Mouse (Mus musculus): ENCODE data around the gene Wnk2.
"Not testable (repeated sequence)": the region's sequence is repeated elsewhere in the genome, so short reads cannot be mapped to it uniquely, and the experiment has no call there.

Wnk2 gene

DNA sequence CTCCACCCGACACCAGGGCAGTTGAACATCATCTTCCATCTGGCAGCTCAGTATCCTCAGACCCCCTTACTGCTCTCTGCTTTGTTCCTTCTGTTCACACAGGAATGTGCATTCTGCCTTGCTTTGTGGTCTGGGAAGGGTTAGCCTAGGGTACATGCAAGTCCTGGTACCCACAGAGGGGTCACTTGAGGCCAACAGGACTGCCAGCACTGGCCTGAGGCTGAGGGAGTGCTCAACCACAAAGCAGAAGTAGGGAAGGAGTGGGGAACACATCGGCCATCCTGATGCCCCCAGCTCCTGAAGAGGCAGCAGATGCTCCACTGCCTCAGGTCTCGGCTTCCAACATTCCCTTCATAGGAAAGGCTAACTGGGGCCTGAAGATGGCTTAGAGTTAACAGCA lies 72.4 kb downstream of the Wnk2 start:
- no peaks in the 10 kb centered on the region for H3K36me3 ChIP-seq (ENCODE audit: insufficient read depth, low read length)
- no peaks in the 10 kb centered on the region; the same call in 1 of the 2 replicates for H3K27me3 ChIP-seq (ENCODE audit: insufficient read depth, low read length)
- H3K4me1 ChIP-seq (replicated peaks; ENCODE audit: low read depth, low read length) = peaks cover 6% of the 10 kb centered on the region
- H3K4me3 ChIP-seq (replicated peaks; ENCODE audit: low read length) = no peak overlapping the region
- H3K9me3 ChIP-seq (ENCODE audit: low read length) = no peaks in the 10 kb centered on the region
- TF ChIP-seq POU5F1 (IDR thresholded peaks at IDR 0.05; ENCODE audit: borderline replicate concordance, low read length) (no peak), NANOG (IDR thresholded peaks at IDR 0.05; ENCODE audit: borderline replicate concordance, low read length) (no peak), CTCF (conservative IDR thresholded peaks at IDR 0.05; ENCODE audit: low read length) (no peak)

DNA sequence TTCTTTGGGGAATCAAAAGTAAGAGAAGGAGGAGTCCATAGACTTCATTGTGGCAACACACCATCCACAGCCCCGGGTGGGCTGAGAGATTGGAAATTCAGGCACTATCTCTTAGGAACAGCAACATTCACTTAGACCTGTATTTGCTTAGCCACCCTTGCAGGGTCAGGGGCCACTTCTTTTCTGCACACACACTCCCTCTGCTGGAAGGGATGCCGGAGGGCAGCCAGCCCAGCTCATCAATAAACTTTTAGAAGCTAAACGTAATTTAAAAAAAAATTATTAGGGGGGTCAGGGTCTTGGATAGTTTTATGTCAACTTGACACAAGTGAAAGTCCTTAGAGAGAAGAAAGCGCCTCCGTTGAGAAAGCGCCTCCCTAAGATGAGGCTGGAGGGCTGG lies 74.5 kb downstream of the Wnk2 start:
- no peaks in the 10 kb centered on the region for H3K9me3 ChIP-seq (ENCODE audit: low read length)
- H3K4me1 ChIP-seq (replicated peaks; ENCODE audit: low read depth, low read length) = peaks cover 6% of the 10 kb centered on the region
- H3K27me3 ChIP-seq (ENCODE audit: insufficient read depth, low read length) = peaks cover 6% of the 10 kb centered on the region; the same call in 1 of the 2 replicates
- TF ChIP-seq CTCF (conservative IDR thresholded peaks at IDR 0.05; ENCODE audit: low read length) (no peak), POU5F1 (IDR thresholded peaks at IDR 0.05; ENCODE audit: borderline replicate concordance, low read length) (no peak), NANOG (IDR thresholded peaks at IDR 0.05; ENCODE audit: borderline replicate concordance, low read length) (no peak)
- no peaks in the 10 kb centered on the region for H3K36me3 ChIP-seq (ENCODE audit: insufficient read depth, low read length)
- no peak overlapping the region for H3K4me3 ChIP-seq (replicated peaks; ENCODE audit: low read length)

- Histone ChIP-seq H3K4me1 (replicated peaks; ENCODE audit: low read depth, low read length) (peaks cover 6% of the 10 kb centered on the region), H3K4me3 (replicated peaks; ENCODE audit: low read length) (no peak overlapping the region), H3K9me3 (ENCODE audit: low read length) (no peaks in the 10 kb centered on the region), H3K27me3 (ENCODE audit: insufficient read depth, low read length) (peaks cover 10% of the 10 kb centered on the region; the same call in 1 of the 2 replicates), H3K36me3 (ENCODE audit: insufficient read depth, low read length) (no peaks in the 10 kb centered on the region)
- TF ChIP-seq NANOG (IDR thresholded peaks at IDR 0.05; ENCODE audit: borderline replicate concordance, low read length) = no peak
- no peak for TF ChIP-seq POU5F1 (IDR thresholded peaks at IDR 0.05; ENCODE audit: borderline replicate concordance, low read length)
- TF ChIP-seq CTCF (conservative IDR thresholded peaks at IDR 0.05; ENCODE audit: low read length) = no peak
Observed at GRCm38 (mm10) chr13:49071861-49072260, 76.0 kb downstream of the Wnk2 start.

DNA sequence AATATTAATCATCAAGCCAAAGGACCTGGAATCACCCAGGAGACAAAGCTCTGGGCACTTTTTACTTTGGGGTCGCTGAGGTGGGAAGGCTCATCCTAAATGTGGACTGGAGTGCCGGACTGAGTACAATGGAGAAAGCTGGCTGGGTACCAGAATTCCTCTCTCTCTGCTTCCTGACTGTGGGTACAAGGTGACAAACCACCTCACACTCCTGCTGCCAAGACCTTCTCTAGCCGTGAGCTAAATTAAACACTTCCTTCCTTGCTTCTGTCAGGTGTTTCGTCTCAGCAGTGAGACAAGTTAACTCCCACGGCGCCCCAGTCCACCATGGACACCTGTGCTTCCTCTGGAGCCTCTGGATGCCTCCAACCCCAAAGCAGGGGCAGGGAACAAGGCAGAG lies 77.8 kb downstream of the Wnk2 start:
- H3K4me1 ChIP-seq (replicated peaks; ENCODE audit: low read depth, low read length) = peaks cover 6% of the 10 kb centered on the region
- no peaks in the 10 kb centered on the region for H3K36me3 ChIP-seq (ENCODE audit: insufficient read depth, low read length)
- H3K4me3 ChIP-seq (replicated peaks; ENCODE audit: low read length) = no peak overlapping the region
- H3K27me3 ChIP-seq (ENCODE audit: insufficient read depth, low read length) = peaks cover 10% of the 10 kb centered on the region; the same call in 1 of the 2 replicates
- no peaks in the 10 kb centered on the region for H3K9me3 ChIP-seq (ENCODE audit: low read length)
- TF ChIP-seq NANOG (IDR thresholded peaks at IDR 0.05; ENCODE audit: borderline replicate concordance, low read length) (no peak), POU5F1 (IDR thresholded peaks at IDR 0.05; ENCODE audit: borderline replicate concordance, low read length) (no peak)

DNA sequence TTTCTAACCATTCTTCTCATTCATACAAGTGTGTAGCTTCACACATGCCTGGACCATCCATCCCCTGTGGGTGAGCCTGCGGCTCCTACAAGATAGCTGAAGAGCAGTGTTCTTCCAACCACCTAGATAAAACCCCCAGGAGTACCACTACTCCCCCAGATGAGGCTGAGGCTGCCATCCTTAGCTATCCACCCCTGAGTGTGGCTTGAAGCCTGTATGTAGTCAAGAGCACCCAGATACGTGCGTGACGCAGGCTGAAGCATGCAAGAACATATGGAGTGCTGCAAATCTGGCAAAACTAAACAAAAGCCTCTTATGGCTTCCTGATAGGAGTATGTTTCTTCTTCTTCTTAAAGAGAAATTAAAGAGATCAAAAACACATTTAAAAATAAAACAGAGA lies 78.4 kb downstream of the Wnk2 start:
- Histone ChIP-seq H3K4me3 (replicated peaks; ENCODE audit: low read length) (no peak overlapping the region), H3K36me3 (ENCODE audit: insufficient read depth, low read length) (no peaks in the 10 kb centered on the region), H3K4me1 (replicated peaks; ENCODE audit: low read depth, low read length) (peaks cover 6% of the 10 kb centered on the region), H3K27me3 (ENCODE audit: insufficient read depth, low read length) (peaks cover 10% of the 10 kb centered on the region; the same call in 1 of the 2 replicates), H3K9me3 (ENCODE audit: low read length) (no peaks in the 10 kb centered on the region)
- TF ChIP-seq POU5F1 (IDR thresholded peaks at IDR 0.05; ENCODE audit: borderline replicate concordance, low read length) (no peak), CTCF (conservative IDR thresholded peaks at IDR 0.05; ENCODE audit: low read length) (no peak), NANOG (IDR thresholded peaks at IDR 0.05; ENCODE audit: borderline replicate concordance, low read length) (no peak)

GRCm38 (mm10) chr13:49064257-49064656 lies 83.6 kb downstream of the Wnk2 start:
- TF ChIP-seq CTCF (conservative IDR thresholded peaks at IDR 0.05; ENCODE audit: low read length) = no peak
- no peak for TF ChIP-seq POU5F1 (IDR thresholded peaks at IDR 0.05; ENCODE audit: borderline replicate concordance, low read length)
- no peak for TF ChIP-seq NANOG (IDR thresholded peaks at IDR 0.05; ENCODE audit: borderline replicate concordance, low read length)
- Histone ChIP-seq H3K9me3 (ENCODE audit: low read length) (peaks cover 13% of the 10 kb centered on the region), H3K4me3 (replicated peaks; ENCODE audit: low read length) (no peak overlapping the region), H3K4me1 (replicated peaks; ENCODE audit: low read depth, low read length) (peaks cover 11% of the 10 kb centered on the region), H3K36me3 (ENCODE audit: insufficient read depth, low read length) (no peaks in the 10 kb centered on the region), H3K27me3 (ENCODE audit: insufficient read depth, low read length) (peaks cover 9% of the 10 kb centered on the region; the same call in 1 of the 2 replicates)

DNA sequence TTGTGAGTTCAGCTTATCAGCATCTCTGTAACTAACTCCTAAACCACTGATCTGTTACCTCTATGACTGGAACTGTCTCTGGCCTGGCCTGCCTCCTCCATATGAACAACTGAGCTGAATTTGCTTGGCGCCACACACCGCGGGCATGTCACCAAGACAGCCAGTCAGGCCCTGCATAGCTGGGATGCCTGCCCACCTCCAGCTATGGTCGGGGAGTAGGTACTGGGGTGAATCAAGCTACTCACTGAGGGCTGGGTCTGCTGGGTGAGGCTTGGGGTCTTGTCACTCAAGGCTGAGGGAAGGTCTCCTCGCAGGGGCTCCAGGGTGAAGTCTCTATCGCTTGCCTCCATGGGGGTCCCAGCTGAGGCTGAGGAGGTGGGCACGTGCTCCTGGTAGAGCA lies 87.4 kb downstream of the Wnk2 start:
- no peak overlapping the region for H3K4me3 ChIP-seq (replicated peaks; ENCODE audit: low read length)
- H3K27me3 ChIP-seq (ENCODE audit: insufficient read depth, low read length) = peaks cover 18% of the 10 kb centered on the region
- TF ChIP-seq NANOG (IDR thresholded peaks at IDR 0.05; ENCODE audit: borderline replicate concordance, low read length) (no peak), POU5F1 (IDR thresholded peaks at IDR 0.05; ENCODE audit: borderline replicate concordance, low read length) (no peak), CTCF (conservative IDR thresholded peaks at IDR 0.05; ENCODE audit: low read length) (no peak)
- no peaks in the 10 kb centered on the region for H3K36me3 ChIP-seq (ENCODE audit: insufficient read depth, low read length)
- H3K9me3 ChIP-seq (ENCODE audit: low read length) = peaks cover 13% of the 10 kb centered on the region
- peaks cover 11% of the 10 kb centered on the region for H3K4me1 ChIP-seq (replicated peaks; ENCODE audit: low read depth, low read length)

- TF ChIP-seq CTCF (conservative IDR thresholded peaks at IDR 0.05; ENCODE audit: low read length) = no peak
- TF ChIP-seq POU5F1 (IDR thresholded peaks at IDR 0.05; ENCODE audit: borderline replicate concordance, low read length) = no peak
- TF ChIP-seq NANOG (IDR thresholded peaks at IDR 0.05; ENCODE audit: borderline replicate concordance, low read length) = no peak
- Histone ChIP-seq H3K36me3 (ENCODE audit: insufficient read depth, low read length) (no peaks in the 10 kb centered on the region), H3K4me3 (replicated peaks; ENCODE audit: low read length) (no peak overlapping the region), H3K9me3 (ENCODE audit: low read length) (peaks cover 13% of the 10 kb centered on the region), H3K4me1 (replicated peaks; ENCODE audit: low read depth, low read length) (peaks cover 11% of the 10 kb centered on the region), H3K27me3 (ENCODE audit: insufficient read depth, low read length) (peaks cover 18% of the 10 kb centered on the region)
Observed at GRCm38 (mm10) chr13:49058528-49058927, 89.3 kb downstream of the Wnk2 start.

DNA sequence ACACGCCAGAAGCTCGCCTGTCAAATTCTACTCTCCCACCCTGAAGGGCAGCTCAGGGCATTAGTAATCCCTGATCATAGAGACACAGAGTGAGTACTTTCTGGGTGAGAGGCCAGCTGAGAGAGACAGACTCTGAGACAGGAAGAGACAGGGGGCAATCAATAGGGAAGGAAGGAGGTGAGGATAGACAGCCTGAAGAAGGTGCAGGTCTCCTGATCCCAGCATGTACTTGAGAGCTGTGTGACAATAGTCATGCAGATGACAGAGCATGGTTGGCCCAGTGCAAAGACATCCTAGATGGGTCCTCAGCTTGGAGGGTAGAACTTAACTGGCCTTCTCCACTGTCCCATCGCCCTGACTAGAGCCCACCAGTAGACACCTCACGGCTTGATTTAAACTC lies 91.5 kb downstream of the Wnk2 start:
- Histone ChIP-seq H3K4me1 (replicated peaks; ENCODE audit: low read depth, low read length) (peaks cover 5% of the 10 kb centered on the region), H3K36me3 (ENCODE audit: insufficient read depth, low read length) (no peaks in the 10 kb centered on the region), H3K9me3 (ENCODE audit: low read length) (peaks cover 5% of the 10 kb centered on the region), H3K27me3 (ENCODE audit: insufficient read depth, low read length) (peaks cover 25% of the 10 kb centered on the region), H3K4me3 (replicated peaks; ENCODE audit: low read length) (no peak overlapping the region)
- no peak for TF ChIP-seq NANOG (IDR thresholded peaks at IDR 0.05; ENCODE audit: borderline replicate concordance, low read length)
- TF ChIP-seq POU5F1 (IDR thresholded peaks at IDR 0.05; ENCODE audit: borderline replicate concordance, low read length) = no peak
- TF ChIP-seq CTCF (conservative IDR thresholded peaks at IDR 0.05; ENCODE audit: low read length) = no peak

DNA sequence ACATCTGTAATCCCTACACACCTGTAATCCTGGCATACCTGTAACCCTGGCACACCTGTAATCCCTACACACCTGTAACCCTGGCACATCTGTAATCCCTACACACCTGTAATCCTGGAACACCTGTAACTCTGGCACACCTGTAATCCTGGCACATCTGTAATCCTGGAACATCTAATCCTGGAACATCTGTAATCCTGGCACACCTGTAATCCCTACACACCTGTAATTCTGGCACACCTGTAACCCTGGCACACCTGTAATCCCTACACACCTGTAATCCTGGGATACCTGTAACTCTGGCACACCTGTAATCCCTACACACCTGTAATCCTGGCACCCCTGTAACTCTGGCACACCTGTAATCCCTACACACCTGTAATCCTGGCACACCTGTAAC lies 93.1 kb downstream of the Wnk2 start:
- not testable (repeated sequence) for H3K4me3 ChIP-seq (replicated peaks; ENCODE audit: low read length); H3K36me3 ChIP-seq (ENCODE audit: insufficient read depth, low read length); H3K9me3 ChIP-seq (ENCODE audit: low read length)
- peaks cover 29% of the 10 kb centered on the region for H3K27me3 ChIP-seq (ENCODE audit: insufficient read depth, low read length)
- H3K4me1 ChIP-seq (replicated peaks; ENCODE audit: low read depth, low read length) = peaks cover 14% of the 10 kb centered on the region
